7 mouse cellular contexts compared by ENCODE assay signal in the genomic region with DNA sequence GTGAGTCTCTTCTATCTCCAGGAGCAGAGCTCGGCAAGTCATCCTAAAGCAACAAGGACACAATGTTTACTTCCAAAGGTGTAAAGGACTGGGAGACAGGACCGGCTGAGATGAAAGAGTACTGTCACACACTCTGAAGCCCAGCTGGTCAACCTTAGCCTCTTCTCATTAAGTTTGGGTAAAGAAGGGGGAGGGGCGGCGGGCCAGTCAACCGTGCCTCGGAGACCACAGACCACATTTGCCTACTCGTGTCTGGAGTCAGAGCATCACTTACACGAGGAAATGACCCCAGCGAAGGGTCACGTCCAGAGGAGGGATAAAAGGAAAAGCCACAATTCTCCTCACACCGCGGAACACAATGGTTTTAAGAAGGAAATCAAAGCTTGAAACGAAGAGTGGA. TPM values are rescaled to one million over a fixed set of nuclear protein-coding genes. Genes with fewer than 3 reads are reported as not detected.
DNase-seq lines count a peak whose midpoint lies in the region; ATAC-seq and TF ChIP-seq lines count a peak whose summit lies in the region.

No protein-coding gene starts in this region.

- no peak for TF ChIP-seq CTCF in testis, adult 2 months (IDR thresholded peaks at IDR 0.05; ENCODE audit: control insufficient read depth, insufficient read depth, insufficient replicate concordance, low read depth, low read length)

- H3K4me1 ChIP-seq in testis, adult 2 months (ENCODE audit: control insufficient read depth, insufficient read depth, low read length) = peaks cover 10% of the 10 kb centered on the region
- H3K4me1 ChIP-seq in forebrain, embryonic 12.5 days = peaks cover 40% of the 10 kb centered on the region
- H3K4me1 ChIP-seq in liver, embryonic 13.5 days (replicated peaks) = peaks cover 73% of the 10 kb centered on the region

- H3K36me3 ChIP-seq in testis, adult 2 months (ENCODE audit: control insufficient read depth, insufficient read depth, low read length) = no peaks in the 10 kb centered on the region
- H3K36me3 ChIP-seq in forebrain, embryonic 12.5 days (replicated peaks) = no peaks in the 10 kb centered on the region; the same call in 1 of the 2 replicates
- H3K36me3 ChIP-seq in liver, embryonic 13.5 days = no peaks in the 10 kb centered on the region
- H3K36me3 ChIP-seq in splenic B cell, adult 2 months (ENCODE audit: control insufficient read depth, insufficient read depth, low read length, poor library complexity, severe bottlenecking) = no peaks in the 10 kb centered on the region

- no peak overlapping the region for H3K27ac ChIP-seq in testis, adult 2 months (ENCODE audit: control insufficient read depth, insufficient read depth, low read depth, low read length)
- no peak overlapping the region for H3K27ac ChIP-seq in forebrain, embryonic 12.5 days
- no peak overlapping the region for H3K27ac ChIP-seq in liver, embryonic 13.5 days

- peak overlapping the region; percentile 85 for H3K4me2 ChIP-seq in forebrain, embryonic 12.5 days
- peak overlapping the region; percentile 96 for H3K4me2 ChIP-seq in liver, embryonic 13.5 days

- no peak for TF ChIP-seq POLR2A in testis, adult 2 months (IDR thresholded peaks at IDR 0.05; ENCODE audit: control insufficient read depth, low read depth, low read length)

- no peak for DNase-seq in testis, postnatal 10 days (ENCODE audit: low spot score)
- DNase-seq in liver, embryonic 13.5 days = no peak
- DNase-seq in splenic B cell, adult 2 months (ENCODE audit: low read depth, low spot score) = peak; percentile 40
- no peak for DNase-seq in urinary bladder, postnatal 36 days (ENCODE audit: low spot score in 2 of 2)

- H3K4me3 ChIP-seq in testis, adult 2 months (ENCODE audit: control insufficient read depth, low read depth, low read length) = peak overlapping the region; percentile 73
- H3K4me3 ChIP-seq in forebrain, embryonic 12.5 days (replicated peaks) = peak overlapping the region; percentile 78
- H3K4me3 ChIP-seq in liver, embryonic 13.5 days (replicated peaks) = peak overlapping the region; percentile 74

- WGBS in forebrain, embryonic 12.5 days = 1% methylated on average over 13 of the region's 13 CpGs
- 5% methylated on average over 13 of the region's 13 CpGs for WGBS in liver, embryonic 13.5 days (ENCODE audit: insufficient replicate concordance)

- 0 out of 2 replicates have a peak, but pooled peaks cover 4% of the 10 kb centered on the region for H3K9me3 ChIP-seq in forebrain, embryonic 12.5 days
- H3K9me3 ChIP-seq in liver, embryonic 13.5 days (replicated peaks) = no peaks in the 10 kb centered on the region

- ATAC-seq in forebrain, embryonic 12.5 days (ENCODE audit: low FRiP score) = no peak; the same call in 1 of the 2 replicates
- ATAC-seq in liver, embryonic 13.5 days (ENCODE audit: low read depth) = no peak
- ATAC-seq in activated CD4-positive, CD25-positive, alpha-beta regulatory T cell, adult 4 months = no peak

- H3K9ac ChIP-seq in forebrain, embryonic 12.5 days = peak overlapping the region; percentile 80
- H3K9ac ChIP-seq in liver, embryonic 13.5 days = peak overlapping the region; percentile 84

- no peaks in the 10 kb centered on the region for H3K27me3 ChIP-seq in testis, adult 2 months (ENCODE audit: control insufficient read depth, insufficient read depth, low read length)
- peaks cover 6% of the 10 kb centered on the region; the same call in 1 of the 2 replicates for H3K27me3 ChIP-seq in forebrain, embryonic 12.5 days
- H3K27me3 ChIP-seq in liver, embryonic 13.5 days = peaks cover 45% of the 10 kb centered on the region
- no peaks in the 10 kb centered on the region for H3K27me3 ChIP-seq in splenic B cell, adult 2 months (ENCODE audit: control insufficient read depth, insufficient read depth, low read length, poor library complexity, severe bottlenecking)

RNA-seq across cellular contexts. Expression of gene Sh3pxd2a, which starts 1.0 kb away (rescaled TPM):
- polyA plus RNA-seq in testis, adult 2 months (2012; rRNA removed) = 1.2 and 1.6 TPM in 2 replicates
- 3.7 TPM in 2 replicates for polyA plus RNA-seq in forebrain, embryonic 12.5 days (2016; fragmentation: Nextera tagmentation; extraction: Ambion mirVana)
- polyA plus RNA-seq in liver, embryonic 13.5 days (2015; fragmentation: Nextera tagmentation; extraction: Ambion mirVana) = 0.54 and 0.62 TPM in 2 replicates
- polyA plus RNA-seq in activated CD4-positive, CD25-positive, alpha-beta regulatory T cell, adult 4 months (2017; shearing (Covaris generic)) = under 1 TPM; 0.60 to 0.79 TPM
